Mouse (Mus musculus): ENCODE results near the gene Gm4952.
A peak's percentile ranks its signal among the peaks of the same experiment; 100 is the strongest.

Gm4952 gene

DNA sequence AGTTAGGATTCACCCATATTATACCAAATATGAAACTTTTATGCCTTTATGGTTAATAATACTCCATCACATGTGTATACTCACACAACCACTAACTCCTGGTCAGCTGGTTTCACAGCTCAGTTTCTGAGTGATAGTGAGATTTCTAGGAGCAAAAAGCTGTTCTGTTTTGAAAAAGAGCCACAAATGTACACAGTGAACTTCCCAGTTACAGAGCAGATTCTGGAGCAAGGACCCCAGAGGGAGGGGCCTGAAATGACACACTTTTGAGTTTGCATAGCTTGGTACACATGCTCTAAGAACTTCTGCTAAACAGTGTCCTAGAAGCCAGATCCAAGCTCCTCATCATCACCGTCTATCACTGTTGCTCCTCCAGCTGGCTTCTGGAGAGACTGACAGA lies at the start of gene Gm4952:
Gm4952 (plus strand) TSS at position 301 of the 400 bp plus-strand sequence.
- DNase-seq (ENCODE audit: extremely low spot score) = no peak

DNA sequence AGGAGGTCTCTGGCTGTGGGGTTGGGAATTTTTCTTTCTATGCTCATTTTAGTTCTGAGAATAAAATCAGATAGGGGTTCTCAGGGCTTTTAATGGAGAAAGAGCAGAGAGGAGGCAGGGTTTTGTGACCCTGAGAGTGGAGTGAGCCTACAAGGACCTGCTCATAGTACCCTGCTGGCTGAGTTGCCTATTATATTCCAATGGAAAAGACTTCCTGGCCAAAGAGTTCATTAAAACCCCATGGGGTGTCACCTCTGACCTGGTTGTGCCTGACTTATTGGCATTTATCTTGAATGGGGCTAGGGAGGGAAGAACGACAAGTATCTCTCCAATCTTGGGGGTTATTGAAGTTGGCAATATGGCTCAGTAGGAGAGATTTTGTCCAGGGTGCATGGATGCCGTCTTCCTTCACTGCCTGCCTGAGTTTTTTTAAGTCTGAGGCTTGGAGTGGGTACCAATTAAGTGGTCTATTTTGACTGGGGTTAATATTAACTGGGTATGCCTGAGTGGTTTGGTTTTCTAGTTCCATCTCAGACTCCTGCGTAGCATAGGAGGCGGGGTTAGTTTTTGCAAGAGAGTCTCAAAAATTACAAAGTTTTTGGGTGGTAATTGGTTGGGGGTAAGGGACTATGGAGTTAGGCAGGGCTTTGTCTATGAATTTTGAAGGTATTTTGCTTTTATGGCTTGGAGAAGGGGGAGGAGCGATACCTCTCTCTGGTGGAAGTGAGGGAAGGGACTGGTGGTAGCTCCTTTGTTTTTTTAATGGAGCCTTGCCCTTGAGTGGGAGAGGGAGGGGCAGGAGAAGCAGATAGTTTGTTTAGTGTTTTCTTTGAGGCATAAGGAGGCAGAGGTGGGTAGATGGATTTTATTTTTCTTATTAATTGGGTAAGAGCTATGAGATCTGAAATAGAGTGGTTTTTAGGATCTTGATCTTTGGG lies 49.5 kb upstream of the Gm4952 start:
- no peak for DNase-seq (ENCODE audit: extremely low spot score)

DNA sequence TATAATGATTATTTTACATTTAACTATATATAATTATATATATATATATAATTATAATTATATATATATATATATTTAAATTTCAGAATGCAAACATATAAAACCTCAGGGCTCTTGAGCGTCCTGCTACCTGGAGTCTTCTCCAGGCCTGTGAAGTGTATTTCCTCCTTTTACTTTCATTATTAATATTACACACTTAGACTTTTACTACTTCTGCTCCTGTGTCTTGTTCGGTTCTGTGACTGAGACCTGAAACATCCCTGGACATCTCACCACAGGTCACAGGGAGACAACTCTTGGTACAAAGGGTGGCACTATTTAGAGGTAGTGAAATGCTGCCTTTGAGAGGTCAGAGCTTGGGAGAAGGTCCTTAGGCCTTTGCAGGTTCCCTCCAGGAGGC lies 43.5 kb upstream of the Gm4952 start:
- DNase-seq (ENCODE audit: extremely low spot score) = no peak

DNA sequence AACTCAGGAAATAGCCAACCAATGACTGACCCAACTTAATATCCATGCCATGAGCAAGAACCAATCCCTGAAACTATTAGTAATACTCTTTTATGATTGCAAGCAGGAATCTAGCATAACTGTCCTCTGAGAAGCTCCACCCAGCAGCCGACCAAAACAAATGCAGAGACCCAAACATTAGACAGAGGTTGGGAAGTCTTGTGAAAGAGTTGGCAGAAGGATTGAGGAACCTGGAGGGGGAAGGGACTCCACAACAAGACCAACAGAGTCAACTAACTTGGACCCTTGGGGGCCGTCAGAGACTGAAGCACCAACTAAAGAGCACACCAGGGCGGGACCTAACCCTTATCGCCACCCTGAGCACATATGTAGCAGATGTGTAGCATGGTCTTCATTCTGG lies 41.6 kb upstream of the Gm4952 start:
- DNase-seq (ENCODE audit: extremely low spot score) = no peak

DNA sequence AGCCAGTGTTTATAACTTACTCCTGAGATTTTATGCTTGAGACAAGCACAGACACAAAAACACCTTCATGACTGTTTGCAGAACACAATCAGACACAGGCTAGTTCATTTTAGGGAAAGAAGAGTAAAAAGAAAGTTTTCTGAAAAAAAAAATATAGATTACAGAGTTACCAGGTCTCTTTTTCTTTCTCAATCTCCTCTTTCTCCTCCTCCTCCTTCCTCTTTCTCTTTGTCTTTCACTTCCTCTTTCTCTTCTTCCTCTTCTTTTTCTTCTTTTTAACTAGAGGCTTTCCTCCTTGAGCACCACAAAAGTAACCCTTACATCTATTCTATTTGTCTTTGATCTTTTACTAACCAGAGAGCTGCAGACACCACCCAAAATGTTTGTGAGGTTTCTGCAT lies 35.6 kb upstream of the Gm4952 start:
- no peak for DNase-seq (ENCODE audit: extremely low spot score)

DNA sequence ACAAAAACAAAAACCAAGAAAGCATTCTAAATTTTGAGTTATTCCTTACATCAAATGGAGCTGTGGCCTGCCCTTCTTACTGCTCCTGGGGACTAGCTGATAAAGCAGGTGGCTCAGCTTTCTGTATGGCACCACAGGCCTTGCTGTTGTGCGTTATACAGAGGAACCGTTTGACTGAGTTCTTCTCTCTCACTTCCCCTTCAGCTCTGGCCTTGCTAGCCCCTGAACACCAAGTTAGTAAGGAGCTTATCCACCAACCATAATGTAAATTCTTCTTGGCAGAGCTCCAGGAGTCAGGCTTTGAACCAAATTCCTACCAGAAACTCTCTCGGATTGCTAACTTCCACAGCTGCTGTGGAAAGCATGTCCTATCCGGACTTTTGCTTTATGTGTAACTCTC lies 32.8 kb upstream of the Gm4952 start:
- no peak for DNase-seq (ENCODE audit: extremely low spot score)

DNA sequence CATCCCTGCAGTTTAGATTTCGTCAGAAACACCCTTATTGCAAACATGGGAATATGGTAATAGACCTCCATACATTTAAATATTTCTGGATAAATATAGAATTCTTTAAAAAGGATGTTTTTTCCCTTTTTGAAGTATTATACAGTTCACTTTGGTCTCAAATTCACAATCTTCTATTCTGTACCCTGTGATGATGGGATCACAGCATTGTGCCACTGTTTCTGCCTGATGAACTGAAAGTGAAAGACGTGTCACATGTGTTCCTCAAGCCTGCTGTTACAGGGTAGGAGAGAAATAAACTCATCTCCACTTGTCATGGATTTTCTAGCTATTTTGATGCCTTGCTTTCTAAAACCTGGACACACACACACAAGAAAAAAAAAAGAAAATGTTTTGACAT lies 28.9 kb upstream of the Gm4952 start:
- no peak for DNase-seq (ENCODE audit: extremely low spot score)

DNA sequence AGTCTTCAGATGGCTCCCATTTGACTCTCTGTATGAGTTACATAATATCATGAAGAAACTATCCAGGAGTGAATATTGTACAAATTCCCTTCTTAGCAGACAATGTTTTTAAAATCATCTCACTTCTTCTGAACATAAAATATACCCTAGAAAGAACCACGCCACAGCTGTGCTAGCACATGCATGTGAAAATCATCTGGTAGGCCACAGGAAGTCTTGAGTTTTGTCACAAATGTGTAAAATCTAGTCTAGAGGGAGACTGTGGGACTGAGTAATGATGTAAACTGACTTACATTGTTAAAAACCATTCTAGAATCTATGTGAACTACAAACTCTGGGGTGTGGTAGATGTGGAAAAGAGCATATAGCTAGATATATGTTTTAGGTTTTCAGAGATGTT lies 28.1 kb upstream of the Gm4952 start:
- no peak for DNase-seq (ENCODE audit: extremely low spot score)

DNA sequence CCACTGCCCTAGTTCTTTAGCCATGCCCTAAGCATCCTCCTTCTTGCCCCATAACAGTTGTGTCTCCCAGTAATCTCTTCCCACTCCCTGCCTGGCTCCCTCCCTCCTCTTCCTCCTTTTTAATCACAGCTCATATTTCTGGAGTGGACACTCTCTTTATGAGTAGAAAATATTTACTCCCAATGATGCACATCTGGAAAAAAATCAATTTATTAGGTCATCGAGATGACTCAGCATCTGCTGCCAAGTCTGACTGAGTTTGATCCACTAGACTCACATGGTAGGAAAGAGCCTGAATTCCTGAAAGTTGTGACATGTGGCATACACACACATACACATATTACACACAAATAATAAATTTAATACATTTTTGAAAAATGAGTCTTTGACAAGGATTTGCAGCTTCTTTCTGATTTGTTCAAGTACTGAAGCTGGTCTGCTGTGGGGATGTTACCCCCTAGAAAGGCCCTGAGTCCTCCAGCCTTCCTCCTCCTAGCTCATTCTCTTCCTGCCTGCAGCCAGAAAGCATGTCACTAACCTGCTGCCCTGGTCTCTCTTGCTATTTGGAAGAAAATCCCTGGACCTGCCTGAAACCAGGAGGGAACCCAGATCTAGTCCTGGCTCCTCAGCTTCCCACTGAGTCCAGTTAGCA lies 27.0 kb upstream of the Gm4952 start:
- no peak for DNase-seq (ENCODE audit: extremely low spot score)

DNA sequence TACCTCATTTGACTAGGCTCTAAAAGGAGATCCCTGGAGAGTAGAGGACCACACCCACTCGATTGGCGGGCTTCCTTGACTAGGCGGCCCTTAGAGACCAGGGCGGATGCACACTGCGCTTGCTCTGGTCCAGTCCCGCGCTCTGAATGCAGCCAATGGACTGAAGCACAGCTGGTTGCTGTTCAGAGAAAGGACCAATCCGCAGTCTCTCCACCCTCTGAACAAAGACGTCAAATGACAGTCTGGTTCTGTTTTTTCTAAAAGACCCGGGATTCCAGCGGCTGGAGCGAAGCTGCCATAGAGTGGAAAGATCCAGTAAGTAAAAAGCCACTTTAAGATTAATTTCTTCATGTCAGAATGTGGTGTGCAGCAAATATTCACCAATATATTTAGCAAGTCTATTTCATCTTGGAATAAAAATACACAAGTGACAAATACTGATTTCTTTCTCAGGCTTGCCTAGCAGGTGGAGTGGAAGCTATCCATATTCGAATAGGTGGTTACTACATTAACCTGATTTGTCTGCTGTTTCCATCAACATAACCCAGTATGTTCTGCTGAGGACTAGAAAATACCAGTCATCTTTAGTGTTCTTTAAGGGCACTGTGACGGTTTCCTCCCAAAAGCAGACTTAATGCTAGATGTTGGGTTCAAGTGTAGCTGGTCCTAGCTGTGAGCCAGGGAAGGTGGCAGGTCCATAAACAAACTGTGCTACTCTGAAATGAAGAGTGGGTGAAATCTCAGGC lies 26.3 kb upstream of the Gm4952 start:
- peak; percentile 76 for DNase-seq (ENCODE audit: extremely low spot score)

DNA sequence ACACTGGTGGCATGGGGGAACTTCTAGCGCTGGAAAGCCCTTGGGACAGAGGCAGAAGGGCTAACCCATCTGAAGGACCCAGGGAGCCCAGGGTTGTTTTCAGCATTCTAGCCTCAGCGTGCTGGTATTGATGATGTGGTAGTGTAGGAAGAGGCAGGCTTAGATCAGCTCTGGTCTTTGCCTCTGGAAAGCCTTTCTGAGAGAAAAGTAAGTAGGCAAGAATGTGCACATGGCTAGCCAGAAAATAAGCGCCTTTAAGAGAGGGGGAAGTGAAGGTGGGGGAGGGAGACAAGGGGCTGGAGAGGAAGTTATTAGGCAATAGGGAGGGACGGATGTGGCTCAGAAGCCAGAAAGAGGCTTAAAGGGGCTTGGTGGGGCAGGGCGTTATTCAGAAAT lies 25.8 kb upstream of the Gm4952 start:
- DNase-seq (ENCODE audit: extremely low spot score) = no peak

DNA sequence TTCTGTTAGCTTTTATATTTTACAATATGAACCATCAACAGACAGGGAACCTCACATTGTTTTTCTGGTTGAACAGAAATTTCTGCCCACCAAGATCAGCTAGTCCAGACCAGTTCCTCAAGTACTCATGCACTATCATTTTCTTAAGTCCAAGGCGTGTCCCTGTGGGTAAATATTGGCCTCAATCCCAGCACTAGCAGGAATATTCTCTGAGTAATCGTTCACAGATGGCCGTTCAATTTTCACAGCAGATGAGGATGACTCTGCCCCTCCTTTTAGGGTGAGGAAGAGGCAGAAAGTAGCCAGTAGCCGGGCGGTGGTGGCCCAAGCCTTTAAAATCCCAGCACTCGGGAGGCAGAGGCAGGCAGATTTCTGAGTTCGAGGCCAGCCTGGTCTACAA lies 24.7 kb upstream of the Gm4952 start:
- DNase-seq (ENCODE audit: extremely low spot score) = no peak

DNA sequence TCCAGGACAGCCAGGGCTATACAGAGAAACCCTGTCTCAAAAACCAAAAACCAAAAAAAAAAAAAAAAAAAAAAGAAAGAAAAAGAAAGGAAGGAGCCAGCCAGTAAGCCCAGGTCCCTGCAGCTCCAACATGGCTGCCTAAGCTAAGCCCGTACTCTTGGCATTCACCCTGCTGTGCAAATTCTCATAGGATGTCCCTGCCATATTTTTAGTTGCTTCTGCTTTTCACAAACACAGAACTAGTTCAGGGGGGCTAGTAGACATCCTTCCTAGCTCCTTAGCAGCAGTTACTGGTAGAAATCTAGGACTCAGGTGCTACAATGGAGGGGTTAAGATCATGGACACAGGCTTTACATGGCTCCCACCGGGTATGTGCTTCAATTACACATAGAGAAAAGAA lies 24.3 kb upstream of the Gm4952 start:
- no peak for DNase-seq (ENCODE audit: extremely low spot score)

DNA sequence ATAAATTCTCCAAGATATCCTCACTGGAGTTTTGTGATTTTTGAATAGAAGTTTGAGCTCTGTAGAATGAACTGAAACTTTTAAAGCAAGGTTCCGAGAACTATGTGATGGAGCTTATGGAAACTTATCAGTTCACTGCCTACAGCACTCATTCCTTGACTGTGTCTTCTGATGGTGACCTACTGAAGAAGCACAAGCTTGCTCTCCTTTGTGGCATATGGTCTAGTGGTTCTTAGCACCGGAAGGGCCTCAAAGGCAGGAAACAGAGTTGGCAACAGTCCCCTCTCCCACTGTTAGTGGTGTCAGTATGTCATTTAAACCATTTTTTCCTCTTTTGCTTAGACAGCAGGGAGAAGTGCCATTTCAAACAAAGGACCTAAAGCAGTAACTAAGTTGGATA lies 23.1 kb upstream of the Gm4952 start:
- no peak for DNase-seq (ENCODE audit: extremely low spot score)

DNA sequence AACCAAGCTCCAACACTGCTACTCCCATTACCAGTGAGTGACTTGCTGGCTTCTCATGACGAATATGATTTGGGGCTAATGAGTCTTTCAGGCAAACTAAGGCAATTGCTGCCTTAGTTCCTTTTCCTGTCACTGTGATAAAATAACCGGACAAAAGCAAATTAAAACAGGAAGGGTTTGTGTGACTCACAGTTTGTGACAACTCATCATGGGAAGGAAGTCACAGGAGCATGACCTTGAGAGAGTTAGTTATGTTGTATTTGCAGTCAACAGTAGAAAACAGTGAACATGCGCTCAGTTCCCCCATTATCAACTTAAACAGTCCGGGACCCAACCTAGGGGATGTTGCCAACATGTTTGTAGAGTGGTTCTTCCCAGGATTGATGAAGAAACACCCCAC lies 14.5 kb upstream of the Gm4952 start:
- no peak for DNase-seq (ENCODE audit: extremely low spot score)

DNA sequence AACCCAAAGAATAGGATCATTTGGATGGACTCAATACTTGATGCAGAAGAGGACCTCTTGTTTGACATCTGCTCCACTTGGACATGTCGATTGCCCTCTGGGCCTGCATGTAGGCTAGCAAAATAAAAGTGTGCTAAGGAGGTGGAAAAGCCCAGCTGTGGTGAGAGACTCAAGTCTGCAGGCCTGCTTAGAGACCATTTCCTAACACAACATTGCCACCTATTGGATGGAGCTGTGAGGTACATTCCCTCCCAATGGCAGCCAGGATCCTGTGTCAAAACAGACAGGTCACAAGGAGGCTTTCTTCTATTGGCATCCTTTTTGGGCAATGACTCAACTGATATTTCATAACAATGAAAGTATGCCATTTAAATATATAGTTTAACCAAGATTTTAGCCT lies 7.9 kb upstream of the Gm4952 start:
- DNase-seq (ENCODE audit: extremely low spot score) = peak; percentile 62

DNA sequence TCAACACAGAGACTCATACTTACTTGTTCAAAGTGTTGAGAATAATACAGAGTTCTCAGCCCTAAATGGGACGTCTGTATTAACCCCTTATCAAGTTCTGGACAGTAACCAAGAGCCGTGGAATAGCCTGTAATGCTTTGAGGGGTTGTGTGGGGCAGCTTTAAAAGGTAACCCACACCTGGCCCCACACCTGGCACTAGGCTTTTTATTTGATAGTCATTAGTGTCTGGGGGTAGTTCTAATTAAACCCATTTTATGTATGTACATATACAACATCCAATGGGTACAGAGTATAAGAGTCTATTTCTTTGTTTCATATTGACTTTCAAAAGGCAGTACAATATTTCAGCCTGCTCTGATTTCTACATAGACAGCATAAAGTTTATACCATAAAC lies 4.6 kb upstream of the Gm4952 start:
- DNase-seq (ENCODE audit: extremely low spot score) = no peak

DNA sequence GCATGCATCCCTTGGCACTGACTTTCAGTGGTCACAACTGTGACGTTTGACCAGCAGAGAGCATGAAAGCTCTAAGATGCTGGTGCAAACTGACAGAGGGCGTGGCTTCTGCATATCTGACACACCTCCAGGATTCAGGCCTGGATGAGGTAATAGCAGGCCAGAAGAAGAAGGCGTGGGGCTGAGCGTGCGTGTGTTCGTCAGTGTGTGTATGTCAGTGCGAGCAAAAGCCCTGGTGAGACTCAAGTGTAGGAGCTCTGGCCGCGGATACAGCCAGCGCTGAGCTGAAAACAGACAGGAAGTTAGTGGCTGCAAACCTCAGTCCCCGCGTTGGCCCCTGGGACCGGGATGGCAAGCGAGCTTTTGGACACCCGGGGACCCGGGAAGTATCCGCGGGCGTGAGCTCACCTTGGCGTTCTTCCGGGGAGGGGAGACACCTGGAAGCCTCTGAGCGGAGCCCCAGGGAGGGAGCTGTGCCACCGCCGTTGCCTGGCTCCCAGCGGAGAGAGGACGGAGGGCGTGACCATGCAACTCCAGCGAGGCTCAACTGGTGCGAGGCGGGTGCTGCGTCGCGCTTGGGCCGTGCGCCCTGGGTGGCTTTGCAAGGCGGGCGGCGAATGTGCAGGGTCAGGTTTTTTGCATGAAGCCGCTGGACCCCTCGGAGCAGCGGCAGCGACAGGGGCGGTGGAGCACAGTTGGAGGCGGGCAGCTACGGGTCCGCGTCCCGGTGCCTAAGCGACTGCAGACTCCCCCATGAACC lies 4.1 kb upstream of the Gm4952 start:
- DNase-seq (ENCODE audit: extremely low spot score) = peak; percentile 45

DNA sequence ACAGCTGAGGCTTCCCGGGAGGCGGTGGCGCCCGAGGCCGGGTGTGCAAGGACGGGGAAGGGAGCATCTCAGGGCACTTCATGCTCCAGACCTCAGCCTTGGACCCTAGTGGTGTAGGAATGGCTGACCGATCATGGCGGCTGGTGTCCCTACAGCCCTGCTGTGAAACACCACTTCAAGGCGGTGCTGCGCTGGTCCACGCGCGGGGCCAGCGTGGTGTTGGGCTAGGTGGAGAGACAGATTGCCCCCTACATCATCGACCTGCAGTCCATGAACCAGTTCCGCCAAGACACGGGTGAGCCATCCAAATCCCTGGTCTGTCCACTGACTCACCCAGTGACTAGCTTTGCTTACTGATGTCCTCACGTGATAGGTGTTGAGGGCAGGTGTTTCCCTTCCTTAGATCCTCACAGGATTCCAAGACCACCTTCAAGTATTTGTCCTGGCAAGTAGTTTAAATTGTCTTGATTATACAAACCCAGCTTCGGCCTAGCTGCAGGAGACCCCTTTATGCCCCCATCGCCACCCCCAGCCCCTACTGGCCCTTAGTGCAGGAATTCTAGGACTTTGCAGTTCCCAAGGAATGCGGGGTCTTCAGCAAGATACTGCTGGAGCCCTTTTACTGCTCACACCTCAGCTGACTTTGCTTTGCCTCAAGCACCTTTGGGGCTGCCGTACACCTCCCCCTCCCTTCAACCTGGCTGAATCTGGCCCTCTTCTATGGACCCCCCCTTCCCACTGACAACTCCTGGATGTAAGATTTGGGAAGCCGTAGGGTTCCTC lies 3.3 kb upstream of the Gm4952 start:
- DNase-seq (ENCODE audit: extremely low spot score) = peak; percentile 58

DNA sequence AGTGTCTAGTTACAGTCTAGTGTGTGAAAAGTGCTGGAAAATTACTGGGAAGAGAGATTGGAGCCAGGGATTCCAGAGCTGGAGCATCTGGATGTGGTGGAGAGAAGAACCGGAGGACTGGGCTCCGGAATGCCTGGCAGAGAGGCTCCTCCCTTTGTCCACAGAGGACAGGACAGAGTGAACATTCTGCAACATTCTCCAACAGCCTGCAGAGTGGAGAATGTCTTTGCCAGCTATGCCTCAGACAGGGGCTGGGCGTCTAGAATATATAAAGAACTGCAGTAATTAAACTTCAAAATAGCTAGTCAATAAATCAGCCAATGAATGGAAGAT lies 2.7 kb upstream of the Gm4952 start:
- DNase-seq (ENCODE audit: extremely low spot score) = no peak

DNA sequence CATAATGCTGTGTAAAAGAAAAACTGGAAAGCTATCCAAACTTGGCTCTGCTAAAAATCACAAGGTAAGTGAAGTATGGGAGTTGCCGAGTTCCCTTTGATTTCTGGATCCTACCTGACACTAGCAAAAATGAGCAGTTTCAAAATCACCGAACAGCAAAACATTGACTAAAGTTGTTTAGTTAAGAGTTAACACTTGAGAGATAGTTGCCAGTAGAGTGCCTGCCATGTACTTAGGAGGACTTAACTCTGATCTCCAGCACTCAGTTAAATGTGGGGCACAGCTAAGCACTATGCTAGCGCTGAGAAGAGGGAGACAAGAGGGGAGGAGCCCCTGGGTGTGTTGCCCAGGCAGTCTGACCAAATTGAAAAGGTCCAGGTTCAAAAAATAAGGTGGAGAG lies 1.1 kb upstream of the Gm4952 start:
- no peak for DNase-seq (ENCODE audit: extremely low spot score)

Data from embryo, embryonic 9.5 days (tissue).